Mouse (Mus musculus) CH12.LX (cell line): ENCODE measurements around the gene Tmem117. TPM values are rescaled to one million over a fixed set of nuclear protein-coding genes. Genes with fewer than 3 reads are reported as not detected.

ENCODE experiments used
- DNase-seq: peaks from one replicate; pipeline ENCODE4 v3.0.0-alpha.2; 2013; ENCODE audit errors: extremely low read depth
- H3K27ac ChIP-seq: 2 replicates; pipeline ENCODE4 v1.5.1; 2012; ENCODE audit warnings: low read depth, mild to moderate bottlenecking, control low read depth, moderate library complexity; ENCODE audit not compliant: insufficient read depth
- H3K27me3 ChIP-seq: replicated peaks from 2 replicates; pipeline ENCODE3; 2012; ENCODE audit warnings: inconsistent platforms
- H3K36me3 ChIP-seq, 2 experiments: replicated peaks in 1 of 2; 2 replicates each; pipeline versions ENCODE3 to v1.6.1; 2012; ENCODE audit warnings: inconsistent platforms in 1 of 2, low read length in 1 of 2, mild to moderate bottlenecking in 1 of 2, mixed read lengths in 1 of 2, moderate library complexity in 1 of 2; ENCODE audit not compliant: control insufficient read depth in 1 of 2, insufficient read depth in 1 of 2
- H3K4me1 ChIP-seq, 2 experiments: 2 replicates each; pipeline ENCODE4 v1.6.1; 2012; ENCODE audit warnings: inconsistent platforms in 1 of 2, moderate library complexity in 1 of 2; ENCODE audit not compliant: insufficient read depth in 2 of 2, control insufficient read depth in 1 of 2
- H3K4me2 ChIP-seq: 2 replicates; pipeline ENCODE4 v1.6.1; 2012; ENCODE audit warnings: low read depth, mild to moderate bottlenecking, control low read depth; ENCODE audit not compliant: poor library complexity, insufficient read depth, severe bottlenecking
- H3K4me3 ChIP-seq, 3 experiments: fragments of 150-350 bp in 1 of 3; sonication (generic) in 1 of 3; replicated peaks in 1 of 3; 2 replicates each; pipeline versions ENCODE3 to v1.5.1; 2011 to 2012; ENCODE audit warnings: low read depth in 2 of 3, low read length in 2 of 3, mild to moderate bottlenecking in 2 of 3, moderate library complexity in 2 of 3, control low read depth in 1 of 3, improper control_type of control experiment in 1 of 3, inconsistent platforms in 1 of 3, mixed read lengths in 1 of 3; ENCODE audit not compliant: poor library complexity in 1 of 3
- H3K79me2 ChIP-seq: replicated peaks from 2 replicates; pipeline ENCODE4 v1.6.1; 2012; ENCODE audit warnings: mild to moderate bottlenecking, moderate library complexity; ENCODE audit not compliant: control insufficient read depth, poor library complexity, insufficient read depth, severe bottlenecking; ENCODE audit errors: extremely low read depth
- H3K9ac ChIP-seq: 2 replicates; pipeline ENCODE4 v1.6.1; 2012; ENCODE audit warnings: low read depth, mild to moderate bottlenecking, control low read depth, moderate library complexity; ENCODE audit not compliant: insufficient read depth
- H3K9me3 ChIP-seq: replicated peaks from 2 replicates; pipeline ENCODE3; 2012; ENCODE audit warnings: low read length, inconsistent platforms, mixed read lengths
- BHLHE40 ChIP-seq: IDR thresholded peaks from 2 replicates; pipeline ENCODE4 v1.6.1; 2011; ENCODE audit warnings: mild to moderate bottlenecking, low read depth, low read length, improper control_type of control experiment
- CHD1 ChIP-seq: IDR thresholded peaks from 2 replicates; pipeline ENCODE4 v1.6.1; 2012; ENCODE audit warnings: low read depth, low read length, improper control_type of control experiment, inconsistent platforms
- CTCF ChIP-seq, 2 experiments: IDR thresholded peaks in 1 of 2; conservative IDR thresholded peaks in 1 of 2; 2 replicates each; pipeline ENCODE4 v1.5.1; 2011 to 2012; ENCODE audit warnings: low read depth in 2 of 2, low read length in 2 of 2, improper control_type of control experiment in 1 of 2, inconsistent platforms in 1 of 2, mild to moderate bottlenecking in 1 of 2, moderate library complexity in 1 of 2
- E2F4 ChIP-seq: IDR thresholded peaks from 2 replicates; pipeline ENCODE4 v1.6.1; 2011; ENCODE audit warnings: low read depth, low read length, improper control_type of control experiment; ENCODE audit not compliant: insufficient replicate concordance
- ELF1 ChIP-seq: IDR thresholded peaks from 2 replicates; pipeline ENCODE4 v1.6.1; 2014; ENCODE audit warnings: low read depth, mild to moderate bottlenecking, inconsistent platforms, low read length, improper control_type of control experiment
- EP300 ChIP-seq: IDR thresholded peaks from 2 replicates; pipeline ENCODE4 v1.6.1; 2011; ENCODE audit warnings: low read length, improper control_type of control experiment
- ETS1 ChIP-seq: conservative IDR thresholded peaks from 2 replicates; pipeline ENCODE4 v1.6.1; 2012; ENCODE audit warnings: low read depth, mild to moderate bottlenecking, inconsistent platforms, low read length, improper control_type of control experiment, moderate library complexity
- HCFC1 ChIP-seq: IDR thresholded peaks from 2 replicates; pipeline ENCODE4 v1.6.1; 2012; ENCODE audit warnings: low read depth, mild to moderate bottlenecking, inconsistent platforms, low read length, improper control_type of control experiment
- IRF4 ChIP-seq: IDR thresholded peaks from 2 replicates; pipeline ENCODE4 v1.6.1; 2014; ENCODE audit warnings: low read depth, mild to moderate bottlenecking, inconsistent platforms, low read length, improper control_type of control experiment
- JUN ChIP-seq: IDR thresholded peaks from 2 replicates; pipeline ENCODE4 v1.6.1; 2011; ENCODE audit warnings: low read depth, mild to moderate bottlenecking, low read length, improper control_type of control experiment, moderate library complexity; ENCODE audit not compliant: insufficient read depth
- KAT2A ChIP-seq: IDR thresholded peaks from 2 replicates; pipeline ENCODE4 v1.6.1; 2012; ENCODE audit warnings: low read length, improper control_type of control experiment, inconsistent platforms; ENCODE audit not compliant: insufficient replicate concordance
- MAFK ChIP-seq: IDR thresholded peaks from 2 replicates; pipeline ENCODE4 v1.6.1; 2011; ENCODE audit warnings: low read length, improper control_type of control experiment; ENCODE audit not compliant: insufficient replicate concordance
- MAZ ChIP-seq: IDR thresholded peaks from 2 replicates; pipeline ENCODE4 v1.6.1; 2012; ENCODE audit warnings: low read depth, mild to moderate bottlenecking, inconsistent platforms, low read length, improper control_type of control experiment, moderate library complexity
- MEF2A ChIP-seq: IDR thresholded peaks from 2 replicates; pipeline ENCODE4 v1.6.1; 2014; ENCODE audit warnings: low read depth, mild to moderate bottlenecking, inconsistent platforms, low read length, improper control_type of control experiment, borderline replicate concordance
- MXI1 ChIP-seq: IDR thresholded peaks from 2 replicates; pipeline ENCODE4 v1.6.1; 2011; ENCODE audit warnings: mild to moderate bottlenecking, low read depth, low read length, improper control_type of control experiment
- MYC ChIP-seq: IDR thresholded peaks from 2 replicates; pipeline ENCODE4 v1.6.1; 2011; ENCODE audit warnings: low read depth, mild to moderate bottlenecking, improper control_type of control experiment, low read length
- NELFE ChIP-seq: IDR thresholded peaks from 2 replicates; pipeline ENCODE4 v1.6.1; 2011; ENCODE audit warnings: low read depth, low read length, improper control_type of control experiment
- NRF1 ChIP-seq: IDR thresholded peaks from 2 replicates; pipeline ENCODE4 v1.6.1; 2014; ENCODE audit warnings: low read depth, mild to moderate bottlenecking, inconsistent platforms, low read length, improper control_type of control experiment, moderate library complexity
- RAD21 ChIP-seq: IDR thresholded peaks from 2 replicates; pipeline ENCODE4 v1.6.1; 2011; ENCODE audit warnings: low read depth, mild to moderate bottlenecking, low read length, improper control_type of control experiment, moderate library complexity
- RCOR1 ChIP-seq: conservative IDR thresholded peaks from 2 replicates; pipeline ENCODE4 v1.6.1; 2012; ENCODE audit warnings: low read depth, mild to moderate bottlenecking, inconsistent platforms, low read length, improper control_type of control experiment
- SMC3 ChIP-seq: IDR thresholded peaks from 2 replicates; pipeline ENCODE4 v1.6.1; 2011; ENCODE audit warnings: low read depth, low read length, improper control_type of control experiment
- TBP ChIP-seq: conservative IDR thresholded peaks from 2 replicates; pipeline ENCODE4 v1.6.1; 2011; ENCODE audit warnings: low read depth, low read length, improper control_type of control experiment
- UBTF ChIP-seq: IDR thresholded peaks from 2 replicates; pipeline ENCODE4 v1.6.1; 2012; ENCODE audit warnings: low read depth, mild to moderate bottlenecking, inconsistent platforms, low read length, improper control_type of control experiment, moderate library complexity
- USF1 ChIP-seq: IDR thresholded peaks from 2 replicates; pipeline ENCODE4 v1.6.1; 2014; ENCODE audit warnings: low read depth, mild to moderate bottlenecking, inconsistent platforms, low read length, improper control_type of control experiment
- ZC3H11A ChIP-seq: IDR thresholded peaks from 2 replicates; pipeline ENCODE4 v1.6.1; 2012; ENCODE audit warnings: low read depth, mild to moderate bottlenecking, inconsistent platforms, low read length, improper control_type of control experiment
- ZMIZ1 ChIP-seq: IDR thresholded peaks from 2 replicates; pipeline ENCODE4 v1.6.1; 2012; ENCODE audit warnings: low read depth, mild to moderate bottlenecking, inconsistent platforms, low read length, improper control_type of control experiment
- dilution Hi-C: fragments of 300-500 bp; cut with MboI; formaldehyde crosslinking; loops from 2 replicates; pipeline ENCODE4 v1.14.3; 2020; ENCODE audit warnings: low sequenced_read_pairs; ENCODE audit not compliant: extremely low pct_unique_long_range_greater_than_20kb, extremely low pct_ligation_motif_present
- in situ Hi-C: fragments of 300-500 bp; cut with MboI; formaldehyde crosslinking; loops from 3 replicates; pipeline ENCODE4 v1.14.3; 2019; ENCODE audit warnings: low sequenced_read_pairs, low pct_ligation_motif_present, low pct_unique_long_range_greater_than_20kb, mixed read lengths
- polyA plus RNA-seq: library from polyadenylated mRNA; unstranded; fragments of >175 nt; gene quantifications from 2 replicates; pipeline ENCODE4 v1.2.1, GENCODE M21; 2012; ENCODE audit warnings: low read depth; ENCODE audit not compliant: insufficient read length
- total RNA-seq, 2 experiments: library from RNA; depleted of rRNA; stranded (reverse); fragments of 300-350 nt in 1 of 2; fragments of >200 nt in 1 of 2; gene quantifications; 2 replicates each; pipeline ENCODE4 v1.2.3; 2012 to 2014

Tmem117 gene
- total and polyA plus RNA-seq, 3 experiments = not detected

DNA sequence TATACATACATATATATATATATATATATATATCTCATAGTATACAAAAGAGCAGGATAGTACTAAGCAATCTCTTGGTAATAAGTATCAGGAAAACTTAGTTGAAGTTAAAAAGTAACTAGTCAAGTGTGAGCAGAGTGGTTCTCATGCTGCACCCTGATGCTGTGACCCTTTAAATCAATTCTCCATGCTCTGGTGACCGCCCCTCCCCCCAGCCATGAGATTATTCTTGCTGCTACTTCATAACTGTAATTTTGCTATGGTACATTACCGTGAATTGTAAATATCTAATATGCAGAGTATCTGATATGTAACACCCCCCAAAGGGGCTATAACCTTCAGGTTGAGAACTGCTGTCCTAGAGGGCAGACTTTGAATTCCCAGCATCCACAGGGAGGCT lies 10.1 kb downstream of the Tmem117 start:
- no peak for DNase-seq
- no peak overlapping the region for H3K4me3 ChIP-seq
- TF ChIP-seq KAT2A = no peak
- TF ChIP-seq JUN = no peak
- TF ChIP-seq BHLHE40 = no peak
- no peak for TF ChIP-seq USF1
- TF ChIP-seq NRF1 = no peak
- no peak for TF ChIP-seq RAD21
- no peak for TF ChIP-seq NELFE
- no peak for TF ChIP-seq RCOR1
- TF ChIP-seq UBTF = no peak
- TF ChIP-seq ZMIZ1 = no peak
- TF ChIP-seq CHD1 = no peak
- TF ChIP-seq HCFC1 = no peak
- TF ChIP-seq IRF4 = no peak
- no peak for TF ChIP-seq MXI1
- no peak for TF ChIP-seq ZC3H11A
- TF ChIP-seq ETS1 = no peak
- no peak for TF ChIP-seq MAFK
- TF ChIP-seq MYC = no peak
- no peak for TF ChIP-seq TBP
- TF ChIP-seq, all 38 proteins: peak for 0
- H3K79me2 ChIP-seq = no peaks in the 10 kb centered on the region
- no peaks in the 10 kb centered on the region for H3K27me3 ChIP-seq
- dilution Hi-C loops (no loop called here), in situ Hi-C loops (no loop called here)
- H3K27ac ChIP-seq = no peak overlapping the region
- H3K4me2 ChIP-seq = no peak overlapping the region
- no peak overlapping the region for H3K9ac ChIP-seq
- no peaks in the 10 kb centered on the region for H3K36me3 ChIP-seq
- no peaks in the 10 kb centered on the region for H3K4me1 ChIP-seq
- no peaks in the 10 kb centered on the region for H3K9me3 ChIP-seq

DNA sequence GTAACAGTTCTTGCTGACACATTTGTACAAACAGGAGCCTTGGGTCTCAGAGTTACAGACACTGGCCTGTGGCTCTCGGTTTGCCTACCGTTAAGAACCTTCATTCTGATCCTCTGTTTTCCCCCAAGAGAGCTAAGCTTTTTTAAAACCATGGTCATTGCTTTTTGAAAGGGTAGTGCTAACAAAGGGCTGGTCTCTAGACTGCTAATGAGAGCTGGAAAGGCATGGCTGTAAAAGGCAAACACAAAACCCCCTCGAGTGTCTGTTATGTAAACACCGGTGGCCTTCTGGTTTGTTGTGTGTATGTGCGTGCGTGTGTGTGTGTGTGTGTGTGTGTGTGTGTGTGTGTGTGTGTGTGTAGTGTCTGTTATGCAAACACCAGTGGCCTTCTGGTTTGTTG lies 17.0 kb downstream of the Tmem117 start:
- no peak for DNase-seq
- H3K36me3 ChIP-seq = no peaks in the 10 kb centered on the region
- dilution Hi-C loops (no loop called here), in situ Hi-C loops (no loop called here)
- no peak overlapping the region for H3K4me3 ChIP-seq
- H3K4me1 ChIP-seq = peaks cover 0 to 4% of the 10 kb centered on the region in 2 experiments; a peak in 3 of 4 replicates
- H3K27me3 ChIP-seq = no peaks in the 10 kb centered on the region
- TF ChIP-seq ELF1 (no peak), IRF4 (no peak), NRF1 (no peak), E2F4 (no peak), BHLHE40 (no peak), EP300 (no peak), SMC3 (no peak), MAZ (no peak), JUN (no peak), HCFC1 (no peak), ZC3H11A (no peak), CHD1 (no peak), USF1 (no peak), CTCF (conservative IDR thresholded peaks at IDR 0.05 in 1 of 2, IDR thresholded peaks at IDR 0.05 in 1 of 2; ENCODE audit: low read depth in 2 of 2, low read length in 2 of 2) (no peak), MEF2A (no peak)
- no peak overlapping the region for H3K4me2 ChIP-seq
- H3K79me2 ChIP-seq = no peaks in the 10 kb centered on the region
- H3K27ac ChIP-seq = no peak overlapping the region
- H3K9me3 ChIP-seq = no peaks in the 10 kb centered on the region
- no peak overlapping the region for H3K9ac ChIP-seq
